Comparison of ENCODE assay signal across 21 mouse cellular contexts in the genomic region with DNA sequence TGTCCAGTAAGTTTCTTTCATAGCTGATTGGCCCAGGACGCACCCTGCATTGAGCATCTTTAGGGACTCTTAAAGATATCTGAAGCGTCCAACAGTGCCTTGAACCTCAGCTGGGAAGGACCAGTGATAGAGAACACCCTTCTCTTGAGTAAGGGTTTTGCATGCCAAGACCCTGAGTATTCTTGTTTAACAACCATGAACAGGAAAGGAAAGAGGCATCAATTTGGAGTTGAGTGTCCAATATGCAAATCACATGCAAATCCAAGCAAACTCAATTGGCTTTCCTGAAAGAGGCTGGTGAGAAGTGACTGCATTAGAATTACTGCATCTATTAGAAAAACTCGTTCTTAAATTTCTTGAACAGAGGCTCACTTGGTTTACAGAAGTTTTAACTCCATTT.
"Had no signal": no experiment of that assay in that cellular context is flagged by ENCODE, and none has a peak within 500 bp of the region (broad histone marks: within the 10 kb centered on the region; RNA-seq: fewer than 3 reads in every experiment).

No protein-coding gene starts in this region.

- H3K27me3 ChIP-seq: liver, embryonic 15.5 days; lung, embryonic 15.5 days; megakaryocyte, embryonic 14.5 days; midbrain, embryonic 13.5 days; neural tube, embryonic 13.5 days had no signal

- H3K4me3 ChIP-seq: liver, embryonic 15.5 days; lung, embryonic 15.5 days; megakaryocyte, embryonic 14.5 days; midbrain, embryonic 13.5 days; neural tube, embryonic 13.5 days had no signal

- H3K4me2 ChIP-seq: liver, embryonic 15.5 days; lung, embryonic 15.5 days; midbrain, embryonic 11.5 days; midbrain, embryonic 13.5 days; neural tube, embryonic 13.5 days had no signal

- ATAC-seq: liver, postnatal 0 days; lung, postnatal 0 days; midbrain, embryonic 13.5 days; midbrain, embryonic 16.5 days had no signal

- H3K9me3 ChIP-seq: liver, embryonic 15.5 days; lung, embryonic 15.5 days; megakaryocyte, embryonic 14.5 days; midbrain, embryonic 13.5 days; neural tube, embryonic 13.5 days had no signal

- H3K9ac ChIP-seq: liver, embryonic 15.5 days; liver, postnatal 0 days; lung, embryonic 15.5 days; midbrain, embryonic 13.5 days; neural tube, embryonic 13.5 days had no signal

- H3K36me3 ChIP-seq: liver, embryonic 15.5 days; lung, embryonic 15.5 days; midbrain, embryonic 13.5 days; neural tube, embryonic 13.5 days had no signal

- DNase-seq: liver, postnatal 0 days; lung, adult 2 months; lung, postnatal 14 days; lung, postnatal 36 days; retina, postnatal 1 day; right cerebral cortex, adult 18-20 months; right cerebral cortex, postnatal 25 days; right cerebral cortex, postnatal 4 days; spleen, adult 18-20 months; thymus, adult 18-20 months; thymus, postnatal 14 days; thymus, postnatal 36 days had no signal

- H3K4me1 ChIP-seq: liver, embryonic 15.5 days; lung, embryonic 15.5 days; megakaryocyte, embryonic 14.5 days; midbrain, embryonic 13.5 days; neural tube, embryonic 13.5 days had no signal

- H3K27ac ChIP-seq: liver, embryonic 15.5 days; lung, embryonic 15.5 days; macrophage; midbrain, embryonic 13.5 days; neural tube, embryonic 13.5 days had no signal
